Mouse (Mus musculus): ENCODE data around the gene Atad3a. TPM values are rescaled to one million over a fixed set of nuclear protein-coding genes. Genes with fewer than 3 reads are reported as not detected.
A peak's percentile ranks its signal among the peaks of the same experiment; 100 is the strongest.

Gene Atad3a
- polyA plus RNA-seq, 1 experiment from 2014 or later: 78.1 TPM

DNA sequence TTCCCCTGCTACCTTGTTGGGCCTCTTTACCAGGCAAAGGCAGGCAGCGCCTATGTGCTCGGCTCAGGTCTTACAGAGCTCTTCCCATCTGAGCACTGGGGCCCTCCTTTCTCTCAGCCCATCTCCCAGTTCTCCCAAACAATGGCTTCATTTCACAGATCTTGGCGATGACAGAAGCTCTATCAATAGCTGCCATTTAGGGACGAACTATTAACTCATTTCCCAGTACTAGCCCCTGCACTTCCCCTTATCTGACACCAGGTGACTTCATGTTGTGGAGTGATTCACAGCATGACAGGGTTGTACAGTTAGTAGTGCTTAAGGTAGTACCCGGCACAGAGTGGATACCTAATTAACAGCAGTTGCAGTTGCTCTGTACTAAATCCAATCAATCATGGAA lies 24.9 kb upstream of the Atad3a start, which contains the start of gene Tmem88b:
Gene Tmem88b (minus strand): TSS at position 56 of the 400 bp plus-strand sequence.
- peak within 1 kb of the TSS; percentile 84 for H3K9ac ChIP-seq

DNA sequence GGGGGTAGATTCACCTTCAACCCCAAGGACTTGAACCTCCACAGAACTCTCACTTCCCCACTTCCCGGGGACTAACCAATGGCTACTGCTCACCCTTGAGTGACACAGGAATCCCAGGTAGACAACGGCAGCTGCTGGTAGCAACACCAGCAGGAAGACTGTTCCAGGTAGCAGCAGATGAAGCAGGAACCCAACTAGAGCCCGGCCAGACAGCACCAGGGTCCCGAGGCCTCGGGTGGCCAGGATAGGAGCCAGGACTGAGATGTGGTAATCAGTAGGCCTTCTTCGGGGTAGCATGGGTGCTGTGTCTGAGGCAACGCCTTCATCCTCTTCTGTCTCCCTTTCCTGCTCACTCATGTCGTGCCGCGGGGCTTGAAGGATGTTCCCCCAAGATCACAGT lies 24.4 kb upstream of the Atad3a start:
- Histone ChIP-seq H3K9me3 (no peaks in the 10 kb centered on the region), H3K4me2 (peak overlapping the region; percentile 20; the same call in 1 of the 2 replicates), H3K4me1 (replicated peaks) (peaks cover 20% of the 10 kb centered on the region), H3K9ac (0 out of 2 replicates have a peak overlapping the region, but pooled peaks have one; percentile 19), H3K4me3 (no peak overlapping the region), H3K27me3 (no peaks in the 10 kb centered on the region), H3K27ac (no peak overlapping the region), H3K36me3 (no peaks in the 10 kb centered on the region)
- WGBS: 83% methylated on average over 10 of the region's 10 CpGs
- no peak for ATAC-seq (ENCODE audit: low FRiP score)

More for the DNA sequence above, 24.9 kb upstream of the Atad3a start, which contains the start of gene Tmem88b:
- H3K4me3 ChIP-seq: peak within 1 kb of the TSS; percentile 63
- no peaks in the 10 kb centered on the region for H3K9me3 ChIP-seq
- 67% methylated on average over 5 of the region's 5 CpGs for WGBS
- H3K27ac ChIP-seq: peak within 1 kb of the TSS; percentile 95; the same call in 1 of the 2 replicates
- H3K36me3 ChIP-seq: no peaks in the 10 kb centered on the region
- no peak for ATAC-seq (ENCODE audit: low FRiP score)
- H3K4me2 ChIP-seq: peak within 1 kb of the TSS; percentile 68
- H3K4me1 ChIP-seq (replicated peaks): peaks cover 18% of the 10 kb centered on the region
- H3K27me3 ChIP-seq: no peaks in the 10 kb centered on the region

DNA sequence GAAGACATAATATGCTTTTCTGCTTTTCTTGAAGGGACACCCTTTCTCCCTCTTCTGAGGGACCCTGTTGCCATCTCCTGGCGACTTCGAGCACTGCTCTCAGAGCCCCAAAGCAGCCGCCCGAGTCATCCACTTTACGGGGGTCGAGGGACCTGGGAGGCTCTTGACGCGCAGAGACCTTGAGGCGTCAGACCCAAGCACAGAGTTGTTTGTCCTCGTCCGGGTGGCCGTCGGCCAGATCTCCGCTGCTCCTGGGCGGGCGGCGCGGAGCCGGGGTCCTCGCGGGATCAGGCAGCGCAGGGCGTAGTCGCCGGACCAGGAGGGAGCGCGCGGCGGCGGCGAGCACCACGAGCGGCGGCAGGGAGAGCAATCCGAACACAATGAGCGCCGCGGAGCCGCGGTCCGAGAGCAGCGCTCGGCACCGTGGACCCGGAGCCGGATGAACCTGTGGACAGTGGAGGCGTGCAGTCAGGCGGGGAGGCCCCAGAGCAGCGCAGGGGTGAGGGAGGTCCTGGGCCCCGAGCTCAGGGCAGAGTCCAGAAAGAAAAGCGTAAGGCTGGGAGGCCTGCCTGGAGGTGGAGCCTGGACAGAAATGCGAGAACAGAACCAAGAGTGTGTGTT lies 23.3 kb upstream of the Atad3a start:
- Histone ChIP-seq H3K27ac (peak overlapping the region; percentile 95), H3K4me2 (peak overlapping the region; percentile 68), H3K36me3 (no peaks in the 10 kb centered on the region), H3K4me1 (replicated peaks) (peaks cover 20% of the 10 kb centered on the region), H3K9me3 (no peaks in the 10 kb centered on the region), H3K4me3 (peak overlapping the region; percentile 63), H3K9ac (peak overlapping the region; percentile 84), H3K27me3 (no peaks in the 10 kb centered on the region)
- under 1% methylated on average over 52 of the region's 52 CpGs for WGBS
- peak; percentile 86 for ATAC-seq (ENCODE audit: low FRiP score)

DNA sequence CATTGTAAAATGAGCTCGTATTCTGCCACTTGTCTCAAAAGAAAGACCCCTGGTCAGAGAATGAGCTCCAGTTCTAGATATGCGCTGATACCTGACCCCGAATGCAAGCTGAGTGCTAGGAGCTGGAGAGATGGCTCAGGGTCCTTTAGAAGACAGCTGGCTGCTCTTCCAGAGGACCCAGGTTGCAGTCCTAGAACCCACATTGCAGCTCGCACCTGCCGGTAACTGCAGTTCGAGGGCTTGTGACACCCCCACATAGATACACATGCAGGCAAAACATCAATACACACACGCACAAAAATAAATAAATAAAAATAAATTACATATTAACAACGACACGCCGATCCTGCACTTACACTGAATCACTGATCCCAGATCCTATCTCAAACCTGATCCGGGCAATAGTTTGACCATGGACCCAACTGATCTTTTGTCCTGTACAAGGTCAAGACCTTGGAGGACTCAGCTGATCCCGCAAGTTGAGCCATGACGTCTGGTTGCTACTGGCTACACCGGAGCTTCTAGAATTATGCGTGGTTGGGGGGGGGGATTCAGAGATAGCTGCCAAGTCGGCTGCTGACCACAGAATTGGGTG lies 22.7 kb upstream of the Atad3a start:
- Histone ChIP-seq H3K27me3 (no peaks in the 10 kb centered on the region), H3K27ac (peak overlapping the region; percentile 95), H3K4me1 (replicated peaks) (peaks cover 20% of the 10 kb centered on the region), H3K4me2 (peak overlapping the region; percentile 68), H3K9ac (peak overlapping the region; percentile 84), H3K36me3 (no peaks in the 10 kb centered on the region), H3K9me3 (no peaks in the 10 kb centered on the region), H3K4me3 (peak overlapping the region; percentile 63)
- WGBS: 44% methylated on average over 16 of the region's 16 CpGs
- 0 out of 2 replicates have a peak, but pooled peaks have one; percentile 18 for ATAC-seq (ENCODE audit: low FRiP score)

DNA sequence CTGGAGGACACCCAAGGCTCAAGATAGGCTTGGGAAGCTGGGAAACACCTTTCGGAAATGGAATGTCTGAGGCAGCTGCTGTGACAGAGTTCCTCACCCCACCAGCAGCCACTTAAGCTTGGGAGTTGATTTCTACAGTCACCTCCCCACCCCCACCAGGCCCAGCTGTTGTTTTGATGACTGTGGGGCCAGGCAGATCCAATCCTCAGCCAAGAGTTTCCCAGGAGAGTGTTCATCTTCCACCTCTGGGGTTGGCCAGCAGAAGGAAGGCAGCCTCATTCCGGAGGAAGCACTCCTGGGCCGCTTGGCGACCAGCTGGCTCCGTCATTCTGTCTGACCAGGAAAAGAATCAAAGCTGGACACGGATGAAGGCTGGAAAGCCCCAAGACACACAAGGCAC lies 20.0 kb upstream of the Atad3a start:
- Histone ChIP-seq H3K4me2 (no peak overlapping the region), H3K4me1 (replicated peaks) (peaks cover 23% of the 10 kb centered on the region), H3K9ac (no peak overlapping the region), H3K27ac (peak overlapping the region; percentile 64; the same call in 1 of the 2 replicates), H3K27me3 (peaks cover 4% of the 10 kb centered on the region), H3K9me3 (no peaks in the 10 kb centered on the region), H3K36me3 (no peaks in the 10 kb centered on the region), H3K4me3 (no peak overlapping the region)
- ATAC-seq (ENCODE audit: low FRiP score): no peak
- 39% methylated on average over 6 of the region's 6 CpGs for WGBS

DNA sequence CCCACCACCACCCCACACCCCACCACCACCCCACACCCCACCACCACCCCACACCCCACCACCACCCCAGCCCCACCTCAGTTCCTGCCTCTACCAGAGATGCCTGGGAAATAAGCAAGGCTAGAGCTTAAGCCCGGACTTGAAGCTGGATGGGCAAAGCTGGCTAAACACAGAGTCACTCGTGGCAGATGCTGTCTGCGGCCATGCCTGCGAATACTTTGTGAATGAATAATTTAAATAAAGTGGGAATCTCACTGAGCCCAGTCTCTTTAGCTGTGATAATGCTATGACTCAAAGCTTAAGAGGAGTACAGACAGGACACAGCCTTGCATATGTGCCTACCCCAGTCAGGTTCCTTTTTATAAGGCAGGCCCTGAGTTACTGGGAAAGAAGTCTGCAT lies 18.6 kb upstream of the Atad3a start:
- ATAC-seq (ENCODE audit: low FRiP score): no peak
- Histone ChIP-seq H3K27ac (no peak overlapping the region), H3K9ac (no peak overlapping the region), H3K4me1 (replicated peaks) (peaks cover 24% of the 10 kb centered on the region), H3K27me3 (peaks cover 15% of the 10 kb centered on the region), H3K4me2 (no peak overlapping the region), H3K4me3 (no peak overlapping the region), H3K9me3 (no peaks in the 10 kb centered on the region), H3K36me3 (no peaks in the 10 kb centered on the region)
- WGBS: 83% methylated on average over 4 of the region's 4 CpGs

DNA sequence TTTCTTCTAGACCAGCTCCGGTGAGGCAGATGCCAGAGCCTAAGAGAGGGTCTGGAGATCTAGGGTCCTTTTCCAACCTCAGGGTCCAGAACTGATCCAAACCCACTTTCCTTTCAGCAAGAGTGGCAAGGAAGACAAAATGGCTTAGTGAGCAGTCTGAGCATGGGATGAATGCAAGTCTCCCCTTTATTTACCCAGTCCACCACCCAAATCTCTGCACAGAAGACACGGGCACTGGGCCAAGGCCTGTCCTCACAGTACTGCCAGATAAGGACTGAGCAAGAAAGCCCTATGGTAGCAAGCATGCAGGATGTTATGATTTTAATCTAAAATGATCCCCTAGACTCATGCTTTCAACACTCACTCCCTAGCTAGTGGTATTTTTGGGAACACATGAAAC lies 16.9 kb upstream of the Atad3a start:
- H3K4me2 ChIP-seq: no peak overlapping the region
- 89% methylated on average over 2 of the region's 2 CpGs for WGBS
- H3K9me3 ChIP-seq: no peaks in the 10 kb centered on the region
- no peak overlapping the region for H3K9ac ChIP-seq
- H3K27ac ChIP-seq: peak overlapping the region; percentile 12; the same call in 1 of the 2 replicates
- ATAC-seq (ENCODE audit: low FRiP score): no peak
- H3K4me1 ChIP-seq (replicated peaks): peaks cover 29% of the 10 kb centered on the region
- no peak overlapping the region for H3K4me3 ChIP-seq
- H3K27me3 ChIP-seq: peaks cover 28% of the 10 kb centered on the region
- no peaks in the 10 kb centered on the region for H3K36me3 ChIP-seq

DNA sequence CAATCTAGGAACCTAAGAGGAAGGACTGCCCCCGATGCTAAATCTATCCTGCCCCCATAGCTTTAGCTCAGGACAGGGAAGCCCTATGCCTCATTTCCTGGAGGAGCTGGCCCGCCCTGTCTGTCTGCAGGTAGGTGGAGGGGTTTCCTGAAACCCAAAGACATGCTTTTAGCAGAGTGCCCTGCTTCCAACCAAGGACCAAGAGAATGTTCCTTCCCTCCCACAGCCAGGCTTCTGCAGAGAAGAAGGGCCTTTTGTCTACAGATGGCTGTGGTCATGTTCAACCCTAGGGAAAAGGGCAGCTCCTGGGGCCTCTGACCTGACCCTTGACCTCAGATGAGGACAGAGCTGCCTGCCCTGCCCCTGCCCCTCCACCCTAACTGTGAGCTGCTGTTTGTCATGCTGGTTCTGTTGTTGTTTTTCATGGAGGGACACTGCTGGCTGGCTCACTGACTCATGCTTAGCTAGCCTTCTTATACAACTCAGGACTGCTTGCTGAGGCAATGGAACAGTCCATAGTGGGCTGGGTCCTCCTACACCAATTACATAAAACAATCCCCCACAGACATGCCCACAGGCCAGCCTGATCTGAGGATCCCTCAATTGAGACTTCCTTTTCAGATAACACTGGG lies 15.9 kb upstream of the Atad3a start:
- Histone ChIP-seq H3K27me3 (peaks cover 38% of the 10 kb centered on the region), H3K4me3 (no peak overlapping the region), H3K4me1 (replicated peaks) (peaks cover 29% of the 10 kb centered on the region), H3K36me3 (no peaks in the 10 kb centered on the region), H3K9ac (no peak overlapping the region), H3K4me2 (no peak overlapping the region), H3K27ac (no peak overlapping the region), H3K9me3 (no peaks in the 10 kb centered on the region)
- 30% methylated on average over 2 of the region's 2 CpGs for WGBS
- ATAC-seq (ENCODE audit: low FRiP score): no peak

DNA sequence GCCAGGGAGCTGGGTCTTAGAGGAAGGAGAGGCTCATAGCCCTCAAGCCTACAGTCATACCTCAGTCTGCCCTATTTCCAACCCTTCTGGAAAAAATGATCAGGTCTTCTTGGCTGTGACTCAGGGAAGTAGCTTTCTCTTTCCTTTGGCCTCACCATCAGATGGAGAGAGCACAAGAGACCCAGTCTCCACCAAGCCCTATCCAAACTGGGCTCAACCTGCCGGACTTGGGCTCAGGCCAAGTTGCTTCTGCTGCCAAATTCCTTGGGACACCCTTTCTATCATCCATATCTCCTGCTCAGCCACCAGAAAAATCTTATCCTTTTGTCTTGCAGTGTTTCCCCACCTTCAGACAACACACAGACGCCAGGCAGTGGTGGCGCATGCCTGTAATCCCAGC lies 15.0 kb upstream of the Atad3a start:
- WGBS: 83% methylated on average over 3 of the region's 3 CpGs
- Histone ChIP-seq H3K27ac (peak overlapping the region; percentile 53; the same call in 1 of the 2 replicates), H3K36me3 (no peaks in the 10 kb centered on the region), H3K4me3 (no peak overlapping the region), H3K4me2 (no peak overlapping the region), H3K9me3 (no peaks in the 10 kb centered on the region), H3K4me1 (replicated peaks) (peaks cover 29% of the 10 kb centered on the region), H3K27me3 (peaks cover 48% of the 10 kb centered on the region), H3K9ac (no peak overlapping the region)
- no peak for ATAC-seq (ENCODE audit: low FRiP score)

DNA sequence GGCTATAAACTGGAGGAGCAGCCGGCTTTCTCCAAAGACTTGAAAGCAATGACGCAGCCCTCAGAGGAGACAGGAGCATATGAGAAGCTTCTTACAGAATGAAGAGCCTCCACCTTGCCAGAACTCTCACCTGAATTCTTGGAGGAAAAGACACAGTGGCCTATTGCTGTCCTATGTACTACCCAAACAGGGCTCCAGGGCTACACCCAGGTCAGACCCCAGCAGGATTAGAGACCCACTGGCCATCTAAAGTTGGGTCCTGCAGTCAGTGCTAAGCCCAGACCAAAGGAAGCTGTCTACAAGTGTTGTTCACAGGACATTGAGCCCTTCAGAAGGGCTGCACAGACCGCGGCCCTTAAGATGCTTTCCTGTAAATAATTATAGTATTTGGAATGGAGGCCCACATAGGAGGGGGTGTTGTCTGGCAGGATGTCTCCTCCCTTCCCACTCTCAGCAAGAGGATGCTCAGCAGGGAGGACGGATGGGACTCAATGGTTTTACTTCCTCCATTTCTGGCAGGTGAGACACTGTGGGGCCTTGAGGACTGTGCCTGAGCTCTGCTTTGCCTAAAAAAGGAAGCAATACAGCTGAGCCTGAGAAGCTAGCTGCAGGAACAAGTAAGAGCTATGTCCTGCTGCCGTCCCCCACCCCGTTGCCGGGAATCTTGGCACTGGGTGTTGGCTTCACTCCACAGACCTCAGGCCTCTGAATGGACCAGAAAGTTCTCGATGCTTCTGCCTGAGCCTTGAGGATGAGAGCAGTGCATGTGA lies 14.3 kb upstream of the Atad3a start:
- H3K4me1 ChIP-seq (replicated peaks): peaks cover 34% of the 10 kb centered on the region
- H3K27ac ChIP-seq: peak overlapping the region; percentile 53
- peak overlapping the region; percentile 67 for H3K9ac ChIP-seq
- H3K9me3 ChIP-seq: no peaks in the 10 kb centered on the region
- peak overlapping the region; percentile 66 for H3K4me2 ChIP-seq
- H3K27me3 ChIP-seq: peaks cover 52% of the 10 kb centered on the region
- peak overlapping the region; percentile 40 for H3K4me3 ChIP-seq
- no peak for ATAC-seq (ENCODE audit: low FRiP score)
- WGBS: 67% methylated on average over 9 of the region's 9 CpGs
- H3K36me3 ChIP-seq: no peaks in the 10 kb centered on the region

DNA sequence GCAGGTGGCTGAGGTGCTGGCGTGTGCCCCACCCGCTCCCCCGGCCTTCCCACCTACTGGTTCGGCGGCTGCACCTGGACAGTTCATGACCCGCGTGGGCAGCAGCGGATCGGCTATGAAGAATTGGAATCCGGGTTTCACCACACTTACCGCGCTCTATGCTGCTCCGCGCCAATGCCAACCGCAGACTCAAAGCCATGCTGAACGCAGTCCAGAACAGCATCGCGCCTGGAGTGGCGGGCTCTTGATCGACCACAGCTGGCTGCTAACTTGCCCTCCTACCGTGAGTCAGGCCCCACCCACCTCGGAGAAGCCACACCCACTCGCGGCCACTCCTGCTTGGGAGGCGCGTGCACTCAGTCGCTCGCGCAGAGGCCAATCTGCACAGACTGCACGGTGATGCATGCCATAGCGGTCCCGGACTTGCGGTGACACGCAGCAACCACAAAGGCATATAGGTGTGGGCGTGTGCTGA lies 13.4 kb upstream of the Atad3a start, which contains the start of gene Vwa1:
Gene Vwa1 (minus strand): TSS at position 419 of the 475 bp plus-strand sequence.
- Histone ChIP-seq H3K27ac (peak within 1 kb of the TSS; percentile 53), H3K27me3 (peaks cover 52% of the 10 kb centered on the region), H3K9ac (peak within 1 kb of the TSS; percentile 67), H3K4me1 (replicated peaks) (peaks cover 43% of the 10 kb centered on the region), H3K36me3 (no peaks in the 10 kb centered on the region), H3K4me2 (peak within 1 kb of the TSS; percentile 66), H3K9me3 (no peaks in the 10 kb centered on the region), H3K4me3 (peak within 1 kb of the TSS; percentile 40)
- ATAC-seq (ENCODE audit: low FRiP score): peak; percentile 77
- WGBS: 1% methylated on average over 35 of the region's 35 CpGs

All from hindbrain, embryonic 13.5 days (tissue).